Comparison of ENCODE assay signal across 20 mouse cellular contexts in the genomic region with DNA sequence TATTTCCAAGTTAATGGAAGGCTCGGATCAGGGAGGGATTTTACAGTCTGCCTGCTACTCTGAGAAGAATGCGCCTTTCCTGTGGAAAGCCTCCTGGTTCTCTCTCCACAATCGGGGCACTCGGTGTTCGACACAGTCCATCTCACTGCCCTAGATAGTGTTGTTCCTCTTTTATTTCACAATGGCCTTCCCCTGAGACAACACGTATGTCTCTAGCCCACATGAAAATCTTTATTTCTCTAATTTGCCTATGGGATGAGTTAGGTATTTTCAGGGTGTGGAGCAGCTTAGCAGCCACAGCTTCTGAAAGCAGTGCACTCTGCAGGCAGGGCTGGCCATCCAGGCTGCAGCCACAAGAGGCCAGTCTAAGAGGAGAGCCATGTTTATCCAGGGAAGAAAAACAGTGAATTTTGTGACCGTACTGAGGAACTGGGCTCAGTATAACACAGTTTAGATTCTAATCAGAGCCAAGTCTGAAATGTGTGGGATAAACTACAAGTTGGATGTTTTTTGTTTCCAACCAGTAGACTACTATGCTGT. TPM values are rescaled to one million over a fixed set of nuclear protein-coding genes. Genes with fewer than 3 reads are reported as not detected.
DNase-seq lines count a peak whose midpoint lies in the region; ATAC-seq and TF ChIP-seq lines count a peak whose summit lies in the region.
"Had no signal": no experiment of that assay in that cellular context is flagged by ENCODE, and none has a peak within 500 bp of the region (broad histone marks: within the 10 kb centered on the region; RNA-seq: fewer than 3 reads in every experiment).

No protein-coding gene starts in this region.

- no peak for ATAC-seq in intestine, postnatal 0 days
- no peak for ATAC-seq in intestine, embryonic 16.5 days
- ATAC-seq in common myeloid progenitor, adult 5-6 weeks (replicated peaks; ENCODE audit: low read depth, poor library complexity, severe bottlenecking): 0 out of 2 replicates have a peak, but pooled peaks have one; percentile 5

- no peak overlapping the region for H3K27ac ChIP-seq in intestine, postnatal 0 days (ENCODE audit: low read depth, low read length)
- no peak overlapping the region for H3K27ac ChIP-seq in intestine, embryonic 16.5 days (ENCODE audit: low read length)
- H3K27ac ChIP-seq: embryonic facial prominence, embryonic 13.5 days; lung, embryonic 15.5 days; neural tube, embryonic 12.5 days had no signal

- no peak overlapping the region for H3K4me2 ChIP-seq in intestine, postnatal 0 days (replicated peaks; ENCODE audit: low read depth)
- H3K4me2 ChIP-seq in intestine, embryonic 16.5 days (ENCODE audit: low read depth, low read length): no peak overlapping the region
- H3K4me2 ChIP-seq: embryonic facial prominence, embryonic 13.5 days; heart, embryonic 11.5 days; lung, embryonic 15.5 days; neural tube, embryonic 12.5 days had no signal

- H3K4me3 ChIP-seq in intestine, postnatal 0 days (ENCODE audit: low read depth, low read length): no peak overlapping the region
- no peak overlapping the region for H3K4me3 ChIP-seq in intestine, embryonic 16.5 days (ENCODE audit: low read length)
- H3K4me3 ChIP-seq: embryonic facial prominence, embryonic 13.5 days; lung, embryonic 15.5 days; megakaryocyte, embryonic 14.5 days; neural tube, embryonic 12.5 days had no signal

- no peaks in the 10 kb centered on the region for H3K4me1 ChIP-seq in intestine, postnatal 0 days (replicated peaks; ENCODE audit: control insufficient read depth, insufficient read depth, low read length)
- H3K4me1 ChIP-seq in intestine, embryonic 16.5 days (ENCODE audit: control insufficient read depth, insufficient read depth, low read length): no peaks in the 10 kb centered on the region
- H3K4me1 ChIP-seq: embryonic facial prominence, embryonic 13.5 days; lung, embryonic 15.5 days; neural tube, embryonic 12.5 days had no signal

- H3K9ac ChIP-seq in intestine, postnatal 0 days (ENCODE audit: low read depth, low read length): no peak overlapping the region
- no peak overlapping the region for H3K9ac ChIP-seq in intestine, embryonic 16.5 days (ENCODE audit: low read depth, low read length)
- H3K9ac ChIP-seq: embryonic facial prominence, embryonic 13.5 days; lung, embryonic 15.5 days; neural tube, embryonic 12.5 days had no signal

- no peaks in the 10 kb centered on the region for H3K27me3 ChIP-seq in intestine, postnatal 0 days (replicated peaks; ENCODE audit: control insufficient read depth, insufficient read depth, low read length)
- H3K27me3 ChIP-seq in intestine, embryonic 16.5 days (replicated peaks; ENCODE audit: control insufficient read depth, insufficient read depth, low read length): no peaks in the 10 kb centered on the region
- H3K27me3 ChIP-seq: lung, embryonic 15.5 days; neural tube, embryonic 12.5 days had no signal

- H3K9me3 ChIP-seq in intestine, postnatal 0 days (ENCODE audit: control insufficient read depth): no peaks in the 10 kb centered on the region
- no peaks in the 10 kb centered on the region for H3K9me3 ChIP-seq in intestine, embryonic 16.5 days (ENCODE audit: control insufficient read depth, low read length)
- H3K9me3 ChIP-seq: embryonic facial prominence, embryonic 13.5 days; lung, embryonic 15.5 days; megakaryocyte, embryonic 14.5 days; neural tube, embryonic 12.5 days had no signal

- whole genome bisulfite sequencing in intestine, postnatal 0 days: 75% methylated on average over 7 of the region's 7 CpGs
- WGBS in intestine, embryonic 16.5 days: 69% methylated on average over 7 of the region's 7 CpGs

- no peaks in the 10 kb centered on the region for H3K36me3 ChIP-seq in intestine, postnatal 0 days (ENCODE audit: control insufficient read depth, insufficient read depth)
- H3K36me3 ChIP-seq in intestine, embryonic 16.5 days (ENCODE audit: control insufficient read depth, insufficient read depth, low read length): no peaks in the 10 kb centered on the region
- H3K36me3 ChIP-seq: embryonic facial prominence, embryonic 13.5 days; lung, embryonic 15.5 days; neural tube, embryonic 12.5 days had no signal

- DNase-seq in spleen, postnatal 36 days (ENCODE audit: low spot score in 2 of 2): peak; percentile 8 to 13
- DNase-seq in spleen, postnatal 10 days (ENCODE audit: low spot score in 2 of 2): no peak
- no peak for DNase-seq in gastrocnemius, adult 18-20 months (ENCODE audit: low spot score)
- no peak for DNase-seq in kidney, adult 9 months
- DNase-seq: adrenal gland, postnatal 25 days; cerebellum, adult 8-10 months; gastrocnemius, postnatal 14 days; kidney, postnatal 14 days; layer of hippocampus, adult 9-11 months; left cerebral cortex, postnatal 4 days; right cerebral cortex, postnatal 25 days; thymus, postnatal 4 days had no signal

- peak; percentile 52 for TF ChIP-seq CTCF in intestine, postnatal 0 days (IDR thresholded peaks at IDR 0.05; ENCODE audit: low read depth)

RNA-seq across cellular contexts. Expression of gene Adrb1, which starts 12.1 kb away (rescaled TPM):
- 1.0 and 1.3 TPM in 2 replicates for polyA plus RNA-seq in intestine, postnatal 0 days (2015; fragmentation: Nextera tagmentation; extraction: Ambion mirVana)
- 0.35 and 0.36 TPM in 2 replicates for polyA plus RNA-seq in intestine, embryonic 16.5 days (2015; fragmentation: Nextera tagmentation; extraction: Ambion mirVana)
- not detected in 2 replicates for total RNA-seq in common myeloid progenitor, adult 5-6 weeks (2017)
- total RNA-seq in gastrocnemius, adult 18-20 months (2021): not detected

Comparison
In these comparisons a context has a peak if more than half of its experiments do, and no peak if none do; other contexts are left out.
1. DNase-seq: peak in spleen, postnatal 36 days (2 of 2); none in spleen, postnatal 10 days (0 of 2), gastrocnemius, adult 18-20 months (single experiment) and kidney, adult 9 months (single experiment).